Mouse (Mus musculus): Measurements from ENCODE around the gene Kcnn1. TPM values are rescaled to one million over a fixed set of nuclear protein-coding genes. Genes with fewer than 3 reads are reported as not detected.
A peak's percentile ranks its signal among the peaks of the same experiment; 100 is the strongest.

Gene Kcnn1
- polyA plus RNA-seq, 1 experiment from 2014 or later = 8.0 TPM

- ChIA-PET POLR2A (no interaction called here), CTCF (interaction anchor here (0.9 to 1.3 kb wide), 3 partner anchors 9 to 34 kb away, joined by 3 to 4 read pairs (median 3); no protein-coding TSS in a partner anchor)
- TF ChIP-seq CTCF (IDR thresholded peaks at IDR 0.05) = no peak
- DNase-seq (ENCODE audit: low read depth, low spot score) (no peak), ATAC-seq (no peak)
- no peaks in the 10 kb centered on the region for H3K27me3 ChIP-seq
- in situ Hi-C loops (cut with MboI; ENCODE audit: low pct_unique_long_range_greater_than_20kb) = no loop called here
These were observed 66.5 kb downstream of the Kcnn1 start for GRCm38 (mm10) chr8:70796403-70797080.

GRCm38 (mm10) chr8:70795370-70795769, 67.7 kb downstream of the Kcnn1 start:
- POLR2A ChIA-PET = interaction anchor here (0.7 kb wide), 1 partner anchor 145 kb away, joined by 3 read pairs; no protein-coding TSS in a partner anchor
- TF ChIP-seq CTCF (IDR thresholded peaks at IDR 0.05) = no peak
- in situ Hi-C loops (cut with MboI; ENCODE audit: low pct_unique_long_range_greater_than_20kb) = no loop called here
- no peak for DNase-seq (ENCODE audit: low read depth, low spot score)
- no peak for ATAC-seq
- no peaks in the 10 kb centered on the region for H3K27me3 ChIP-seq
- CTCF ChIA-PET = interaction anchor here (0.7 to 1.3 kb wide), 6 partner anchors 9 to 86 kb away, joined by 3 to 4 read pairs (median 3); partner anchors contain the start of gene Gm3336

GRCm38 (mm10) chr8:70794215-70794614, 68.8 kb downstream of the Kcnn1 start:
- DNase-seq (ENCODE audit: low read depth, low spot score) = no peak
- H3K27me3 ChIP-seq = no peaks in the 10 kb centered on the region
- in situ Hi-C loops (cut with MboI; ENCODE audit: low pct_unique_long_range_greater_than_20kb) = no loop called here
- CTCF ChIA-PET = interaction anchor here (0.8 to 1.5 kb wide), 2 partner anchors 19 to 47 kb away, joined by 3 to 4 read pairs; no protein-coding TSS in a partner anchor
- POLR2A ChIA-PET = no interaction called here
- no peak for TF ChIP-seq CTCF (IDR thresholded peaks at IDR 0.05)
- ATAC-seq = no peak

DNA sequence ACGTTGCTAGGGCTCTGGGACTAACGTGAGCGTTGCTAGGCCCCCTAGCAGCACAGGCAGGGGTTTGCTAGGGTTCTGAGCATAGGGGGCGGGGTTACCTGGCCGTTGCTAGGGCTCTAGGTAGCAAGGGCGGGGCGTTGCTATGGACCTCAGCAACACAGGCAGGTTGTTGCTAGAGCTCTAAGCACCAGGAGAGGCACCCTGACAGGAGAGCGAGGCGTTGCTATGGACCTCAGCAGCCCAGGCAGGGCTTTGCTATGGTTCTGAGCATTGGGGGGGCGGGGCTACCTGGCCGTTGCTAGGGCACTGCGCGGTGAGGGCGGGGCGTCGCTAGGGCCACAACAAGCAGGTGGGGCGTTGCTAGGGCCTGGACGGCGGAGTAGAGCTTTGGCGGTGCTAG, 70.4 kb downstream of the Kcnn1 start:
- no peaks in the 10 kb centered on the region for H3K27me3 ChIP-seq
- ChIA-PET POLR2A (interaction anchor here (1.2 to 2.3 kb wide), 3 partner anchors 11 to 16 kb away, joined by 5 to 11 read pairs (median 11); partner anchors contain the start of gene Pik3r2), CTCF (interaction anchor here (0.8 to 1.7 kb wide), 3 partner anchors 25 to 52 kb away, joined by 3 to 5 read pairs (median 4); no protein-coding TSS in a partner anchor)
- no peak for TF ChIP-seq CTCF (IDR thresholded peaks at IDR 0.05)
- DNase-seq (ENCODE audit: low read depth, low spot score) = no peak
- in situ Hi-C loops (cut with MboI; ENCODE audit: low pct_unique_long_range_greater_than_20kb) = no loop called here
- ATAC-seq = peak; percentile 5

Other genes with a start within 250 kb of the Kcnn1 start
- gene Lrrc25, start 247.1 kb downstream of the Kcnn1 start, polyA plus RNA-seq (2021) = 0.04 TPM
- 354 TPM for gene Gdf15, start 230.8 kb downstream of the Kcnn1 start, polyA plus RNA-seq (2021)
- 116 TPM for gene Pgpep1, start 202.9 kb downstream of the Kcnn1 start, polyA plus RNA-seq (2021)
- gene Lsm4, start 190.0 kb downstream of the Kcnn1 start, polyA plus RNA-seq (2021) = 189 TPM
- 376 TPM for gene Jund, start 164.3 kb downstream of the Kcnn1 start, polyA plus RNA-seq (2021)
- gene Iqcn, start 159.8 kb downstream of the Kcnn1 start, polyA plus RNA-seq (2021) = 0.06 TPM
- gene Gm3336, start 144.7 kb downstream of the Kcnn1 start, polyA plus RNA-seq (2021) = 1.1 TPM
- gene Pde4c, start 139.5 kb downstream of the Kcnn1 start, polyA plus RNA-seq (2021) = 15.0 TPM
- 35.0 TPM for gene Rab3a, start 108.6 kb downstream of the Kcnn1 start, polyA plus RNA-seq (2021)
- gene Mpv17l2, start 102.3 kb downstream of the Kcnn1 start, polyA plus RNA-seq (2021) = 85.2 TPM
- gene Pik3r2, start 86.5 kb downstream of the Kcnn1 start, polyA plus RNA-seq (2021) = 110 TPM
- 30.4 TPM for gene Mast3, start 58.2 kb downstream of the Kcnn1 start, polyA plus RNA-seq (2021)
- 0.80 TPM for gene Il12rb1, start 54.8 kb downstream of the Kcnn1 start, polyA plus RNA-seq (2021)
- gene Arrdc2, start 23.5 kb downstream of the Kcnn1 start, polyA plus RNA-seq (2021) = 6.8 TPM
- gene Ccdc124, start 10.7 kb upstream of the Kcnn1 start, polyA plus RNA-seq (2021) = 67.5 TPM
- gene Slc5a5, start 29.5 kb upstream of the Kcnn1 start, polyA plus RNA-seq (2021) = 0.08 TPM
- gene Rpl18a, start 34.2 kb upstream of the Kcnn1 start, polyA plus RNA-seq (2021) = 1,930 TPM
- gene Map1s, start 42.7 kb upstream of the Kcnn1 start, polyA plus RNA-seq (2021) = 50.9 TPM